Mouse (Mus musculus) stomach, embryonic 14.5 days (tissue): Measurements from ENCODE around the gene Eprs. TPM values are rescaled to one million over a fixed set of nuclear protein-coding genes. Genes with fewer than 3 reads are reported as not detected.

ENCODE experiments used
- ATAC-seq: fragments of 200-750 bp; cut with Nextera tagmentation; 2 replicates; pipeline ENCODE4 v1.8.0; 2017; ENCODE audit warnings: low read depth, moderate TSS enrichment; ENCODE audit not compliant: insufficient number of reproducible peaks, insufficient read depth, low FRiP score
- H3K27ac ChIP-seq: fragments of 300-500 bp; sonication (generic); 2 replicates; pipeline ENCODE4 v1.5.1; 2014; ENCODE audit warnings: mild to moderate bottlenecking, low read length, moderate library complexity, mixed read lengths
- H3K27me3 ChIP-seq: fragments of 300-500 bp; sonication (generic); 2 replicates; pipeline ENCODE4 v1.6.1; 2014; ENCODE audit warnings: low read length, control low read depth, mixed read lengths; ENCODE audit not compliant: control insufficient read depth, insufficient read depth
- H3K36me3 ChIP-seq: fragments of 300-500 bp; sonication (generic); 2 replicates; pipeline ENCODE4 v1.6.1; 2014; ENCODE audit warnings: mild to moderate bottlenecking, control low read depth, low read length, moderate library complexity, mixed read lengths; ENCODE audit not compliant: control insufficient read depth, insufficient read depth
- H3K4me1 ChIP-seq: fragments of 300-500 bp; sonication (generic); 2 replicates; pipeline ENCODE4 v1.6.1; 2014; ENCODE audit warnings: low read length, control low read depth, mixed read lengths; ENCODE audit not compliant: control insufficient read depth, insufficient read depth
- H3K4me2 ChIP-seq: fragments of 300-500 bp; sonication (generic); replicated peaks from 2 replicates; pipeline ENCODE4 v1.6.1; 2014; ENCODE audit warnings: low read depth, low read length, control low read depth
- H3K4me3 ChIP-seq: fragments of 300-500 bp; sonication (generic); 2 replicates; pipeline ENCODE4 v1.5.1; 2014; ENCODE audit warnings: low read depth, low read length, control low read depth
- H3K9ac ChIP-seq: fragments of 300-500 bp; sonication (generic); replicated peaks from 2 replicates; pipeline ENCODE4 v1.6.1; 2014; ENCODE audit warnings: low read depth, mild to moderate bottlenecking, control low read depth, low read length, moderate library complexity, mixed read lengths
- H3K9me3 ChIP-seq: fragments of 300-500 bp; sonication (generic); 2 replicates; pipeline ENCODE4 v1.6.1; 2016; ENCODE audit warnings: low read depth, low read length, control low read depth; ENCODE audit not compliant: control insufficient read depth
- WGBS: fragments of 180-500 bp; shearing (Covaris S2); extraction: QIAGEN DNeasy Blood & Tissue Kit; methylation state at CpG from one replicate; pipeline ENCODE4 v1.1.7; 2014; 5-methylcytosine and 5-hydroxymethylcytosine counted together
- polyA plus RNA-seq: library from polyadenylated mRNA; unstranded; fragments of >200 nt; fragmentation: Nextera tagmentation; extraction: Ambion mirVana; gene quantifications from 2 replicates; pipeline ENCODE4 v1.2.1, GENCODE M21; 2014

Eprs gene
- polyA plus RNA-seq, 1 experiment from 2014 or later = 167 TPM

DNA sequence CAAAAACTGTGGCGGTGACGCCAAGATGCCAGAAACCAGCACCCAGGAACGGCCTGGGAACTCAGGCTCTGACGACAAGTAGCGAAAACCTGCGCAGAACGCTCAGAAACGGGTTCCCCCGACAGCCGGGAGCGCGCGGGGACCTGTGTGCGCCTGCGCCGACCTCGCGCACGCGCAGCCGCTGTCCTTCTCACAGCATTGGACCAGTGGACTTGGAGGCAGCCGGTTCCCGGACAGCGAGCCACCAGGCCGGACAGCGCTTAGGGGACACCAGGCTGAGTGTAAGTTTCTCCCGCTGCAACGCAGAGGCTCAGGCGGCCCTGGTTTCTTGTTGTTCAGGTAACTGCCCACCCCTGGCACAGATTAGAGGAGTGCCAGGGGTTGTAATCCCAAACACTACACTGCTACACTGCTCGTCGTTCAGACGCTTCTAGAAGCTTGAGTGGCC is 30.8 kb upstream of the Eprs start, which contains the start of gene Bpnt1:
TSS of gene Bpnt1 (plus strand) at position 167 of the 448 bp plus-strand sequence.
- Histone ChIP-seq H3K4me1 (peaks cover 7% of the 10 kb centered on the region; the same call in 1 of the 2 replicates), H3K27me3 (no peaks in the 10 kb centered on the region), H3K4me3 (peak within 1 kb of the TSS; percentile 71), H3K4me2 (peak within 1 kb of the TSS; percentile 44), H3K9me3 (no peaks in the 10 kb centered on the region), H3K36me3 (no peaks in the 10 kb centered on the region), H3K9ac (peak within 1 kb of the TSS; percentile 66), H3K27ac (peak within 1 kb of the TSS; percentile 72; the same call in 1 of the 2 replicates)
- under 1% methylated on average over 32 of the region's 32 CpGs for WGBS
- ATAC-seq = peak; percentile 83

DNA sequence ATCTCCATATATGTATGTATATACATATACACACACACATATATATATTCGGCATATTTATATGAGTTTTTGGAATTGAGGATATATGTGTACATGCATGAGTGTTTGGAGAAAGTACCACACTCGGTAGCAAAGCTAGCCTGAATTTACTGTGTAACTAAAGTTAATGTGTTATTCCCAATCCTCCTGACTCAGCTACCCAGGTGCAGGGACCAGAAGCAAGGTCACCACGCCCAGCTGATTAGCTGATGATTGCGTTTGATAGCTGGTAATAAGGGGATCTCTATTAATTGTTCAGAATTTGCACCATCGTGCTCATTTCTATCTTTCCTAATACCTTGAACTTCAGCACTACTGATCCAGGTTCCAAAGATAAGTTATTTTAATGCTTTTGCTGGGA is 29.2 kb upstream of the Eprs start:
- no peaks in the 10 kb centered on the region for H3K9me3 ChIP-seq
- H3K36me3 ChIP-seq = no peaks in the 10 kb centered on the region
- H3K4me3 ChIP-seq = no peak overlapping the region
- H3K27ac ChIP-seq = no peak overlapping the region
- WGBS = 83% methylated on average over 5 of the region's 5 CpGs
- H3K9ac ChIP-seq = no peak overlapping the region
- peaks cover 7% of the 10 kb centered on the region; the same call in 1 of the 2 replicates for H3K4me1 ChIP-seq
- no peak for ATAC-seq
- no peaks in the 10 kb centered on the region for H3K27me3 ChIP-seq
- peak overlapping the region; percentile 44; the same call in 1 of the 2 replicates for H3K4me2 ChIP-seq

DNA sequence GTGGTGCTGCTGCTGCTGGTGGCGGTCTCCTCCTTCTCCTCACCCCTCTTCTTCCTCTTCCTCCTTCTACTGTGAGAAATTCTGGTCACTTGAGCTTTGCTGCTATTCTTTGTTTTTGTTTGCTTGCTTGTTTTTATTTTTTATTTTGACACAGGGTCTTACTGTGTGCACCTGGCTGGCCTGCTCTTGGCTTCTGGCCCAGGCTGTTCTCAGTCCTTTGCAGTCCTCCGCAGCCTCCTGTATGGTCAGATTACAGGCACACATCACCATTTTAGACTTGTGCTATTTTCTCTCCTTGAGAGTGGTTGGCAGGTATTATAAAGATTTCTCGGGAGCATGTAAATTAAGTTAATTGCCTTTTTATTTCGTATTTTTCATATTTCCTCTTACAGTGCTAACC is 28.7 kb upstream of the Eprs start:
- no peak for ATAC-seq
- 85% methylated on average over 4 of the region's 4 CpGs for WGBS
- Histone ChIP-seq H3K27ac (no peak overlapping the region), H3K9ac (no peak overlapping the region), H3K36me3 (peaks cover 3% of the 10 kb centered on the region; the same call in 1 of the 2 replicates), H3K9me3 (no peaks in the 10 kb centered on the region), H3K4me3 (no peak overlapping the region), H3K27me3 (no peaks in the 10 kb centered on the region), H3K4me1 (peaks cover 7% of the 10 kb centered on the region; the same call in 1 of the 2 replicates), H3K4me2 (no peak overlapping the region)

DNA sequence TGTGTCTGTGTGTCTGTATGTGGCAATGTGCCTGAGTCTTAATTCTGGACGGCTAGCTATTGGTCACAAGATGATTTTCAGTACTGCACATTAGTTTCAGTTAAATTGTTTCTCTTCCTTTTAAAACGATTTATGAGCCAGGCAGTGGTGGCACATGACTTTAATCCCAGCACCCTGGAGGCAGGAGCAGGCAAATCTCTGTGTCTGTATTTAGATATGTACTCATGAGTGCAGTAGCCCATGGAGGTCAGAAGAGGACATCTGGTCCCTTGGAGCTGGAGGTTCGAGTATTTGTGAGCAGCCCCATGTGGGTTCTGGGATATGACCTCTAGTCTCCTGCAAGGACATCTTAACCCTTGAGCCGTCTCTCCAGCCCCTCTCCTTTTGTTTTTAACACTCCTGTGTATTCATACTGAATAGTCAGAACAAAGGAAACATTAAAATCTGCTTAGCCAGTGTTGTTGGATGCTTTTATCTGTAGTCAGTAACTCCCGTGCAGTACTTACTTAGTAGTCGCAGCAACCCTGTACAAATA is 27.5 kb upstream of the Eprs start:
- Histone ChIP-seq H3K27ac (no peak overlapping the region), H3K4me2 (no peak overlapping the region), H3K9me3 (no peaks in the 10 kb centered on the region), H3K4me3 (no peak overlapping the region), H3K4me1 (peaks cover 5% of the 10 kb centered on the region; the same call in 1 of the 2 replicates), H3K9ac (no peak overlapping the region), H3K36me3 (peaks cover 10% of the 10 kb centered on the region), H3K27me3 (no peaks in the 10 kb centered on the region)
- WGBS = 83% methylated on average over 6 of the region's 6 CpGs
- ATAC-seq = no peak

DNA sequence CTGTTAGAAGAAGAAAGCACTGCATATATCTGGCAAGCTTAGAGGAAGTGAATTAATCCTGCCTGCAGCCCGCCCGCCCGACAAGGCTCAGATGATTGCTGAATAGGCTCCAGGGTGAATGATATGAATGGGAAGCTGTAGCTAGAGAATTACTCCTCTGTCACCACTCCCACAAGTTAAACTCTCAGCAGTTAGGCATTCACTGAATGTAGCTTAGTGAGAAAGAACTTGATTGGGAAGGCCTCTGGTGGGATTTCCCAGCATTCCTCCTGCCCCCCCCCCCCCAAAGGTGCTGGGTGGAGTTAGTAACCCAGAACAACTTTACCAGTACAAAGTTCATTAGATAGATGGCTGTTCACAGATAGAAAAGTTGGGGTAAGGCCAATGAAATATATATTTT is 26.3 kb upstream of the Eprs start:
- no peak overlapping the region for H3K4me2 ChIP-seq
- peak; percentile 26; the same call in 1 of the 2 replicates for ATAC-seq
- H3K4me1 ChIP-seq = peaks cover 5% of the 10 kb centered on the region; the same call in 1 of the 2 replicates
- H3K9ac ChIP-seq = no peak overlapping the region
- H3K36me3 ChIP-seq = peaks cover 15% of the 10 kb centered on the region
- no peak overlapping the region for H3K4me3 ChIP-seq
- no peaks in the 10 kb centered on the region for H3K9me3 ChIP-seq
- WGBS = 35% methylated on average over 3 of the region's 3 CpGs
- H3K27me3 ChIP-seq = no peaks in the 10 kb centered on the region
- no peak overlapping the region; the same call in 1 of the 2 replicates for H3K27ac ChIP-seq

DNA sequence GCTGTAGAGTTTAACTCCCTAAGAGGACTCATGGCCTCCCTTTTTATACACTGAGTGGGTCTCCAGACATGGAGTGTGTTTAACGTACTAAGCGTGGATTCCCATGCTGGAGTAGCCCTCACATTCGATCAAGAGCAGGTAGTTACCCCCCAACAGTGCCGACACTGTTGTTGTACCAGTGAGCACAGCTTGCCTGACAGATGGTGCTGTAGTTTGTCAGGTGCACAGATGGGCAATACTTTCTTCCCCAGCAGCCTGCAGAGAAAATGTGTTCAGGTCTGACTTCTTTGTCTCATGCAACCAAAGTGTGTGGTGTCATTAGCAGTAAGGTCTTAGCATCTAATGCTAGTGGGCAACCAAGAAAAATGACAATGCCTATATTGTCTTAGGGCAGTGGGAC is 20.4 kb upstream of the Eprs start:
- Histone ChIP-seq H3K9ac (no peak overlapping the region), H3K27me3 (no peaks in the 10 kb centered on the region), H3K4me2 (no peak overlapping the region), H3K36me3 (peaks cover 32% of the 10 kb centered on the region), H3K27ac (no peak overlapping the region), H3K4me3 (no peak overlapping the region), H3K4me1 (no peaks in the 10 kb centered on the region), H3K9me3 (no peaks in the 10 kb centered on the region)
- 94% methylated on average over 4 of the region's 4 CpGs for WGBS
- no peak for ATAC-seq

DNA sequence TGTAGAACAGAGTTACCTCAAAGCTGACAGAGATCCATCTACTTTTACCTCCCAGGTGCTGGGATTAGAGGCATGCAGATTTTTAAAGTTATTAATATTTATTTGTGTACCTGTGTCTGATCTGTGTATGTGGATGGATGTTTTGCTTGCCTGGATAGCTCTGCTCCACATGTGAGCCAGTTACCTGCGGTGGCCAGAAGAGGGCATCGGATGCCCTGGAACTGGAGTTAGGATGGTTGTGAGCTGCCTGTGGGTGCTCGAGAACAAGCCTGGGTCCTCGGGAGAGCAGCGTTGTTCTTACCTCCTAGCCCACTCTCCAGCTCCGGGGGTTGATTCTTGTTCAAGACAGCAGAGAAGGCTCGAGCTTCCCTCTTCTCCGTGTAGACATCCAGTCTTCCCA is 19.4 kb upstream of the Eprs start:
- no peak overlapping the region for H3K4me2 ChIP-seq
- H3K27me3 ChIP-seq = no peaks in the 10 kb centered on the region
- no peak for ATAC-seq
- H3K9me3 ChIP-seq = no peaks in the 10 kb centered on the region
- H3K4me1 ChIP-seq = no peaks in the 10 kb centered on the region
- H3K9ac ChIP-seq = no peak overlapping the region
- H3K27ac ChIP-seq = no peak overlapping the region
- WGBS = 88% methylated on average over 8 of the region's 8 CpGs
- H3K4me3 ChIP-seq = no peak overlapping the region
- peaks cover 41% of the 10 kb centered on the region for H3K36me3 ChIP-seq

DNA sequence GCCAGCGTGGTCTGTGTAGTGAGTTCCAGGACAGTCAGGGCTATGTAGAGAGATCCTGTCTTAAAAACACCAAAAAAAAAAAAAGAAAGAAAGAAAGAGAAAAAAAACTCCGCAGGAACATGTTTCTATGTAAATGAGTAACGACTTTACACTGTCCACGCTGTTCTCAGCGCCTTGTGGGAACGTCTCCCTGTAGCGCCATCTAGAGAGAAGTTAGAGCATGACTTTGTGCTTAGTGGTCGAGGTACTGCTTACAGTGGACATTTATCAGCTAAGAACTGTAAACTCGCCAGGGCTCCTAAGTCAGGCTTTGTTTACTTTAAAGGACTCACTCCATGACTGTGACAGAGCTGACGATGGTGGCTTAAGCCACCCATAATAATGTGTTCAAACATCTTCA is 16.7 kb upstream of the Eprs start:
- WGBS = 66% methylated on average over 10 of the region's 10 CpGs
- Histone ChIP-seq H3K9ac (no peak overlapping the region), H3K27ac (no peak overlapping the region), H3K4me2 (no peak overlapping the region), H3K36me3 (peaks cover 46% of the 10 kb centered on the region), H3K4me1 (no peaks in the 10 kb centered on the region), H3K27me3 (no peaks in the 10 kb centered on the region), H3K9me3 (no peaks in the 10 kb centered on the region), H3K4me3 (no peak overlapping the region)
- no peak for ATAC-seq

DNA sequence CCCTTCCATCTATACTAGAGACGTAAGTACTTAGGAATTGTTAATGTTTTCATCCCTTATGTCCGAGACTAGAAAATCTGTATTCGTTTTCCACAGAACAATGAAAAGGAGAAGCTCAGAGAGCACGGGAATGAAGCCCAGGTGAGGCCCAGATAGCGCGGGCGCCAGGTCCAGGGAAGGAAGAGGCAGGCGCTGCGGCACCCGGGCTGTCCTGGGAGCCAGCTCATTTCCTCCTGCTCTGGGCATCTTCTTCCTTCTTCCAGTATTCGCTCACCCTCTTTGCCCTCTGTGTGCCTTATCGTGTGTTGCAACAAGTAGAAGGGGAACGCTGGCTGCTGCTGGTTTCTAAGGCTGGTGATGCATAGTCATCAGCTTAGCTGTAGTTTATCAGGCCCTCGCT is 13.1 kb upstream of the Eprs start:
- Histone ChIP-seq H3K36me3 (peaks cover 45% of the 10 kb centered on the region), H3K27ac (no peak overlapping the region), H3K9ac (no peak overlapping the region), H3K4me3 (no peak overlapping the region), H3K4me1 (no peaks in the 10 kb centered on the region), H3K9me3 (no peaks in the 10 kb centered on the region), H3K27me3 (no peaks in the 10 kb centered on the region), H3K4me2 (no peak overlapping the region)
- 95% methylated on average over 14 of the region's 14 CpGs for WGBS
- no peak for ATAC-seq
